Mouse (Mus musculus) ovary, postnatal 14 days (tissue): Measurements from ENCODE around the gene Hist2h2aa1.
"Not testable (repeated sequence)": the region's sequence is repeated elsewhere in the genome, so short reads cannot be mapped to it uniquely, and the experiment has no call there.

Experiments used
- DNase-seq: peaks from one replicate; pipeline ENCODE4 v3.0.0; 2022; ENCODE audit warnings: low spot score

Hist2h2aa1 gene

GRCm38 (mm10) chr3:96254683-96255355 lies 9.5 kb downstream of the Hist2h2aa1 start:
- no peak for DNase-seq

- DNase-seq, result no peak
Observed at GRCm38 (mm10) chr3:96255926-96256593, 10.8 kb downstream of the Hist2h2aa1 start.

- no peak for DNase-seq
Observed at GRCm38 (mm10) chr3:96257190-96257589, 11.9 kb downstream of the Hist2h2aa1 start.

GRCm38 (mm10) chr3:96260220-96260619 lies 14.9 kb downstream of the Hist2h2aa1 start:
- no peak for DNase-seq

GRCm38 (mm10) chr3:96261623-96262022 lies 16.3 kb downstream of the Hist2h2aa1 start:
- DNase-seq, result no peak

- peak; percentile 61 for DNase-seq
Observed at GRCm38 (mm10) chr3:96262216-96262875, 17.0 kb downstream of the Hist2h2aa1 start.

- peak; percentile 96 for DNase-seq
Observed at GRCm38 (mm10) chr3:96262979-96263550, 17.8 kb downstream of the Hist2h2aa1 start, which contains the start of gene Hist2h4. TSS of gene Hist2h4 (minus strand) at chr3:96263311.

- peak; percentile 42 for DNase-seq
Observed at GRCm38 (mm10) chr3:96263558-96264403, 18.5 kb downstream of the Hist2h2aa1 start.

- no peak for DNase-seq
Observed at GRCm38 (mm10) chr3:96264404-96264949, 19.2 kb downstream of the Hist2h2aa1 start.

GRCm38 (mm10) chr3:96266132-96266710 lies 20.9 kb downstream of the Hist2h2aa1 start:
- no peak for DNase-seq

GRCm38 (mm10) chr3:96267541-96267940 lies 22.2 kb downstream of the Hist2h2aa1 start:
- no peak for DNase-seq

GRCm38 (mm10) chr3:96268051-96268775 lies 22.9 kb downstream of the Hist2h2aa1 start, which contains the start of gene Hist2h3b:
TSS of gene Hist2h3b (plus strand) at chr3:96268654.
- peak; percentile 77 for DNase-seq

GRCm38 (mm10) chr3:96268776-96269378 lies 23.6 kb downstream of the Hist2h2aa1 start:
- DNase-seq, result not testable (repeated sequence)

- DNase-seq, result peak; percentile 72
Observed at GRCm38 (mm10) chr3:96269511-96270474, 24.5 kb downstream of the Hist2h2aa1 start, which contains the start of gene Hist2h2bb. TSS of gene Hist2h2bb (plus strand) at chr3:96269752.

- no peak for DNase-seq
Observed at GRCm38 (mm10) chr3:96273591-96274465, 28.5 kb downstream of the Hist2h2aa1 start.

- no peak for DNase-seq
Observed at GRCm38 (mm10) chr3:96277428-96277799, 32.1 kb downstream of the Hist2h2aa1 start.

- peak; percentile 89 for DNase-seq
Observed at GRCm38 (mm10) chr3:96277800-96278624, 32.7 kb downstream of the Hist2h2aa1 start.
